Mouse (Mus musculus) liver, postnatal 0 days (tissue): ENCODE data around the gene Ptpn14.

Source experiments
- CTCF ChIP-seq: sonication (generic); IDR thresholded peaks from 2 replicates; pipeline ENCODE4 v1.5.1; 2016; ENCODE audit warnings: antibody characterized with exemption, low read depth
- EP300 ChIP-seq: IDR thresholded peaks from 2 replicates; pipeline ENCODE4 v1.6.1; 2016; ENCODE audit warnings: antibody characterized with exemption, low read depth, mild to moderate bottlenecking

DNA sequence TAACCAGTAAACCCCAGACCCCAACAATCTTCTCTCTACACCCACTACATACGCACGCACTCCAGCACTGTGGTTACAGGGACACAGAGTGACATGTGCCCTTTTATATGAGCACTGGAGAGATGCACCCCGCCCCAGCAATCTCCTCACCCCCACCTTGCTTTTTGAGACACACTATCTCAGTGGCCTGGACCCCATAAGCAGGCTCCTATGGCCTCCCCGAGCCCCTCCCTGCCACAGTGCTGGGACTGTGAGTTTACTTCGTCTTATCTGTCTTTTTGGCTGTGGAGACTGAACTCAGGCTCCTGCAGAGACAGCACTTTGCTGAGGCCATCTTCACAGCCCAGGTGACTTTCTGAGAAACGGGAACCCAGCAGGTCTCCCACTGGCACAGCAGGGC lies 157.9 kb downstream of the Ptpn14 start:
- TF ChIP-seq CTCF (no peak), EP300 (no peak)
